Mouse (Mus musculus): ENCODE results near the gene Gm20388. TPM values are rescaled to one million over a fixed set of nuclear protein-coding genes. Genes with fewer than 3 reads are reported as not detected.
"Not testable (repeated sequence)": the region's sequence is repeated elsewhere in the genome, so short reads cannot be mapped to it uniquely, and the experiment has no call there.

Gene Gm20388
- total RNA-seq, 2 experiments from 2014 or later = 18.5 to 23.8 TPM

DNA sequence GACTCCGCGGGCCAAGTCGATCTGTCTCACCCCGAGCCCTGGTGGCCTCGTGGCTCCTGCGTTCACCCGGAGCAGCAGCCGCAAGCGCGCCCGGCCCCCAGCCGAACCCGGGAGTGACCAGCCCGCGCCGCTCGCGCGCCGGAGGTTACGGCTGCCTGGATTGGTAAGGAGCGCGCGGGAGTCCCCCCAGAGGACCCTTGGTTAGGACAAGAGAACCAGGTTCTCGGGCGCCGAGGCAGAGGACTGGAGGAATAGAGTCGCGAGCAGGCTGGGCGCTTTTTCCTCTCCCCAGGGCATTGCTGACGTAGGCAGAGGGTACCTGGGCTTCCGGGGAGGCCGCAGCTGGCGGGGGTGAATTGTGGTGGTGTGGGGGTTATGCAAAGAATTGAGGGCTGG, 2657.5 kb downstream of the Gm20388 start:
- no peak for ATAC-seq (replicated peaks; ENCODE audit: poor library complexity, severe bottlenecking)

DNA sequence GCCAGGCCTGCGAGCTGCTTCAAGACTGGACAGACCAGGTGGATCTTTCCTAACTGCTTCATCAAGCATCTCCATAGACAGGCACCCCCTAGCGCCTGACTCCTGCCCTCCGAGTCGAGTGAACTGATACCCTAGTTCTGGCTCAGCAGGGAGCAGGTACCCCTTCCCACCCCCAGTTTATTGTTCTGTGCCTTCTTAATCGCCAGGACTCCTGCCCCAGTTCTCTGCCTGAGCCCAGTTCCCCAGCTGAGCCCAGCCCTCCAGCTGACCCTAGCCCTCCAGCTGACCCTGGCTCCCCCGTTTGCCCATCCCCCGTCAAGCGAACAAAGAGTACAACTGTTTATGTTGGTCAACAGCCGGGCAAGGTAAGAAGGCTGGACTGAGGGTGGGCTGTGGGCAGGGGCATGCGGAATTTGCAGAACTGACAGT, 2658.3 kb downstream of the Gm20388 start:
- ATAC-seq (replicated peaks; ENCODE audit: poor library complexity, severe bottlenecking) = no peak

DNA sequence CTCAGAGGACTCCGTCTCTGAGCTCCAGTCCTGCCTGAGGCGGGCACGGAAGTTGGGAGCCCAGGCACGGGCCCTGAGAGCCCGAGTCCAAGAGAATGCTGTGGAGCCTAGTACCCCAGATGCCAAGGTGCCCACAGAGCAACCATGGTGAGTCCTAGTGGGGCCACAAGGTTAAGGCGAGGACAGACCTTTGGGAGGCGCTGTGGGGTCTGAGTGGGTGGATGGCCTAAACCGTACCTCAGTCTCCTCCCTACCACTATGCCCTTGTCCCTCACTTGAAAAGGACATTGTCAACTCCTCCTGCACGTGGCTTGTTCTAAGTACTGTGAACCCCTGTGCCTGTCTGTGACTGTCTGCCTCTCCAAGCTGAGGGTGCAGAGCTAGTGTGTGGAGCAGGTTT, 2658.7 kb downstream of the Gm20388 start:
- no peak for ATAC-seq (replicated peaks; ENCODE audit: poor library complexity, severe bottlenecking)

DNA sequence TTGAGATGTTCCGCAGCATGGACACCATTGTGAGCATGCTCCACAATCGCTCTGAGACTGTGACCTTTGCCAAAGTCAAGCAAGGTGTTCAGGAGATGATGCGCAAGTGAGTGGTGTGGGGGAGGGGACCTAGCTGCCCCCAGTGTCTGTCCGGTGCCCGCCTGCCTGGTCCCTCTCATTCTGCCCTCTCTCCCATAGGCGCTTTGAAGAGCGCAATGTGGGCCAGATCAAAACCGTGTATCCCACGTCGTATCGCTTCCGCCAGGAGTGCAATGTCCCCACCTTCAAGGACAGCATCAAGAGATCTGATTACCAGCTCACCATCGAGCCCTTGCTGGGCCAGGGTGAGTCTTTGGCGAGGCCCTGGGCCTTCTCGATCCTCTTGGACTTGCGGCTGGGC, 2659.4 kb downstream of the Gm20388 start:
- no peak for ATAC-seq (replicated peaks; ENCODE audit: poor library complexity, severe bottlenecking)

DNA sequence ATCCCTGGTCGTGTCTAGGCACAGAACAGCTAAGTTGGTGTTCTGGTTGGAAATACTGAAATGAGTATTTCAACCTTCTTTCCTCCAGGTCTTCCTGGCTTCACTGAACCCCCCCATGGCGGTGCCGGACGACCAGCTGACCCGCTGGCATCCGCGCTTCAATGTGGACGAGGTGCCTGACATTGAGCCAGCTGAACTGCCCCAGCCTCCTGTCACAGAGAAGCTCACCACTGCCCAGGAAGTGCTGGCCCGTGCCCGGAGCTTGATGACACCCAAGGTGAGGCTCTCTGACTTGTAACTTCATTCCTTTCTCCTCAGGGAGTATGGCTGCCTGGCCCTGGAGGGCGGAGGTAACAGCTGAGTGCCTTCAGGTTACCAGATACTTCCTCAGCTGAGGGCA, 2660.5 kb downstream of the Gm20388 start:
- no peak for ATAC-seq (replicated peaks; ENCODE audit: poor library complexity, severe bottlenecking)

DNA sequence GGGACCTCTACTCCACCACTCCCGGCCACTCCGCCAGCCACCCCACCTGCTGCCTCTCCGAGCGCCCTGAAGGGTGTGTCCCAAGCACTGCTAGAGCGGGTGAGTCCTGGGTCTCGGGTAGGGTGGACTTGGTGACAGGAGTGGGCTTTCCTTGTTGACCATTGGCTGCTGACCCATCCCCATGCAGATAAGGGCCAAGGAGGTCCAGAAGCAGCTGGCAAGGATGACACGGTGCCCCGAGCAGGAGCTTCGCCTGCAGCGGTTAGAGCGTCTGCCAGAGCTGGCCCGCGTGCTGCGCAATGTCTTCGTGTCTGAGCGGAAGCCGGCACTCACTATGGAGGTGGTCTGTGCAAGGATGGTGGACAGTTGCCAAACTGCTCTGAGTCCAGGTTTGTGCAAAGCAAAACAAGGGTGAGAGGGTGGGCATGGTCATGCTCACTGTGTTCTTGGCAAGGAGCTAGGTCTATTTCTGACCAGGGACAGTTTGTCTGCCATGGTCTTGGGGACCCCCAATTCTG, 2661.2 kb downstream of the Gm20388 start:
- ATAC-seq (replicated peaks; ENCODE audit: poor library complexity, severe bottlenecking) = no peak

DNA sequence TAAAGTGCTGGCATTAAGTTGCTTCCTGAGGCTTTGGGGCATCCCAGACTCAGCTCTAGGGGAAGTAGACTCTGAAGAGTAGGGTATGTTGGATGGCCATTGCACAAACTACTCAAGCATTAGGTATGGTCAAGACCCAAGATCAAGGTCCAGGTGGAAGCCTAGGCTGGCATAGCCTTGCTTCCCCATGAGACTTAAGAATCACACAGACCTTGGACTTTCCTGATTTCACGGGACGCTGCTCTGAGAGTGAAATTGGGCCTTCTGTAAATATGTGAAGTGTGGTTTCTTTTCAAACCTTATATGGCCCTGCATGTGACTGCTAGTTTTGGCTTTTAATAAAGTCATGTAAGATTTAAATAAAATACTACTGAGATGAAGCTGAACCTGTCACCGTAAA, 2662.1 kb downstream of the Gm20388 start:
- no peak for ATAC-seq (replicated peaks; ENCODE audit: poor library complexity, severe bottlenecking)

DNA sequence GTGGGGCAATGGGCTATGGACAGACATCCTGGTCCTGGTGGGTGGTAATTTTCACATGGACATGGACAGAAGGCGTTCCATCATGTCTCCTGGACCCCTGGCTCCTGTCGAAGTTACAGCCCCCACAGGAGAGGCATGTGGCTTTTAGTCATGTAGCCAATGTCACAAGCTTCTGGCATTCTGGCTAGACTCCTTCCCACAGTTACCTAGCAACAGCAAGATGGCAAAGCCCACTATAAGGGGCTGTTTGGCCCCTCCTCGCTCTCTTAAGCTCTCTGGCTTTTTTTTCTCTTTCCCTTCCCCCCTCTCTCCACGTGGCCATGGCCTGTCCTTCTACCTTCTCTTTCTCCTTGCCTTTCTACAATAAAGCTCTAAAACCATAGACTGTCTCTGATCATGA, 2662.5 kb downstream of the Gm20388 start:
- ATAC-seq (replicated peaks; ENCODE audit: poor library complexity, severe bottlenecking) = not testable (repeated sequence)

DNA sequence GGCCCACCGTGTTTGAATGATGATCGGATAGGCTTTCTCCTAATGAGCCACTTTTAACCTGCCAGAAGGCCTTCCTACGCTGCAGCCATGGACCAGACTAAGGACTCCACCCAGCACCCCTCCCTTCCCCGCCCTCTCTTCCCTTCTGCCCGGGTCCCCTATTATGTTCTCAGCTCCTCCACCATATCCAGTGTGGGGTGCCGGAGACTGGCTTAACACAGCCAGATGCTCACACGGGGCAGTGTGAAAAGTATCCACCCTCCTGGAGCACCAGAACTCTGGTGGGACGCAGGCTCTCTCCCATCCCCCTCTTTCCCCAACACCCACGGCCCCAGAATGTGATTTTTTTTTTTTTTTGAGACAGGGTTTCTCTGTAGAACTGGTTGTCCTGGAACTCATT, 2662.9 kb downstream of the Gm20388 start:
- ATAC-seq (replicated peaks; ENCODE audit: poor library complexity, severe bottlenecking) = no peak

DNA sequence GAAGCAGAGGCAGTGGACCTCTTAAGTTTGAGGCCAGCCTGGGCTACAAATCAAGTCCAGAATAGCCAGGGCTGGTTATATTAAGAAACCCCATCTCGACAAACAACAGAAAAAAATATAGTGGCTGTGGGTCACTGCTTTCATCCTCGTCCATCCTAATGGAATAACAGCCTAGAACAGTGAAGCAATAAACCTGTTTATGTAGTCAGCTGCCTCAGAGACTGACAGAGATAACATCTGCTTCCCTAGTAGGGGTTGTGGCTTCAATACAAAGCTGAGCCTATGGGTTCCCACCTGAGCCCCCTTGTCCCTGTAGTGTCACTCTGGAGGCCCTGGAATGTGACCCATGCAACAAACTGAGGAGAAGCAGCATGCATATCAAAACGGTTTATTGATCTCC, 2663.6 kb downstream of the Gm20388 start:
- ATAC-seq (replicated peaks; ENCODE audit: poor library complexity, severe bottlenecking) = no peak

DNA sequence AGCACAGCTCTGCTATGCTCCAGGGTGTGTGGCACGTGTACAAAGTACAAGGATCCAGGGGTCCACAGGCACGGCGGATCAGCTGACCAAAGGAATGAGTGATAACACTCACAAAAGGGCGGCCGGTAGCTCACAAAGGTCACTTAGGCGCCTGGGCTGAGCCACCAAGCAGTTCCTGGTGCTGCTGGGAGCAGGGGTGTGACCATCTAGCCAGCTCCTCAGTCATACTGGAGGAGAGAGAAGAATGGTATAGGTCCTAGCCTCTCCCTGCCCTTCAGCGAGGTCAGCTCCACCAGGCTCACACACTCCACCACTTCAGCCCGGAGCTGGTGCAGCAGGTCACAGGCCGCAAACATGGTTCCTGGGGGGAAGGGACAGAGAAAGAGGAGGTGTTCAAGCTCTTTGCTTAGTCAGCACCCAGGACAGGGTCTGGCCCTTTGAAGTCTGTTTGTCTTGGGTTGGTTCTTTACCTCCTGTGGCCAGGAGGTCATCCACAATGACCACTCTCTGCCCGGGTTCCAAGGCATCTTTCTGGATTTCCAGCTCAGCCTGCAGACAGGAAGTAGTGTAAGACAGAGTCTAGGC, 2664.1 kb downstream of the Gm20388 start:
- ATAC-seq (replicated peaks; ENCODE audit: poor library complexity, severe bottlenecking) = no peak

DNA sequence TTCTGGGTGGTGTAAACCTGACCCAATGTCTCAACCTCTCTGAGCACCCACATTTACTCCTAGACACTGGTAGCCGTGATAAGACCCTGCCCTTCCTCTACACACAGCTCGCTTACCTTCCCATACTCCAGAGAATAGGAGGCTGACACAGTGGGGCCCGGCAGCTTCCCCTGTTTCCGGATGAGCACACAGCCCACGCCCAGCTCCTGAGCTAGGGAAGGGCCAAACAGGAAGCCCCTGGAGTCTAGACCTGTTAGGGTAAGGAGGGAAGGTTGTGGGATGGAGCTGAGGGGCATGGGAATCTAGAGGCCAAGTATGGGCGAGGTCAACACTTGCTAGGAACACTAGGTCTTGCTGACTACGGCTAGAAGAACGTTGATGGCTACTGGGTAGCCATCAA, 2664.6 kb downstream of the Gm20388 start:
- ATAC-seq (replicated peaks; ENCODE audit: poor library complexity, severe bottlenecking) = no peak

DNA sequence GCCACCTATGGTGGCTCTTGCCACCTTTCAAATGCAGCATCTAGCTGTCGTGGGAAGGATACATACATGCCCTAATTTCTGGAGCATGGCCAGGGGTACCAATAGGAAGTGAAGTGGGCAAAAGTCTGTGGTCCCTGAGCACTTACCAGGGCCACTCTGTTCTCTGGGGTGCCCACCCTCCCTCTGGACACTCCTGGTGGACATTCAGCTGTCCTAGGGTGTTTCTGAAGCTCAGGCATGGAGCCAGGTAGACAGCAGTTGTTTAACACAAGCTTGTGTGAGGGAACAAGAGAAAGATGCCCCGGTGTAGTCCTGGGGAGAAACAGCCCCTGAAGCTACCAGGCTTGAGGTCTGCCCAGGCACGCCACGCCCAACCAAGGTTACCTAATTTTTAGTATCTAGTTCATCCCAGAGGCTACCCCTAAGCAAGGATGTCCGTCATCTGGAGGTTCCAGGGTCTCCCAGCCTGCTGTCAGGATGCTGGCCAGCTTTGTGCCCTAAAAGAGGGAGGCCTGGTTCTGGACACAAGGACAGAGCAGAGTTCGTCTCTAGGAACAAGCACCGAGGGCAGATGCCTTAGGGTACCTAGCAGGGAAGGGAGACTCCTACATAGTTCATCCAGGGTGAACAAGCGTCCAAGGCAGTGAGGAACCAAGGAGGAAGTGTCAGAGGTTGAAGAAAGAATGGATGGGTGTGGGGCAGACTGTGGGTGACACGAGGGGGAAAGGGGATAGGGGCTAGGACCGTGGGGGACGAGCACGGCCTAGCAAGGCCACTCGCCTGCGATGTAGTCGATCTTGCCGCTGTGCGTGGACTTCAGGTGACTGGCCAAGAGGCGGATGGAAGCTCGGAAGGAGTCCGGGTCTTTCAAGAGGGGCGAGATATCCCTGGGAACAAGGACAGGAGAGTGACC, 2665.3 kb downstream of the Gm20388 start:
- ATAC-seq (replicated peaks; ENCODE audit: poor library complexity, severe bottlenecking) = 0 out of 2 replicates have a peak, but pooled peaks have one; percentile 6

DNA sequence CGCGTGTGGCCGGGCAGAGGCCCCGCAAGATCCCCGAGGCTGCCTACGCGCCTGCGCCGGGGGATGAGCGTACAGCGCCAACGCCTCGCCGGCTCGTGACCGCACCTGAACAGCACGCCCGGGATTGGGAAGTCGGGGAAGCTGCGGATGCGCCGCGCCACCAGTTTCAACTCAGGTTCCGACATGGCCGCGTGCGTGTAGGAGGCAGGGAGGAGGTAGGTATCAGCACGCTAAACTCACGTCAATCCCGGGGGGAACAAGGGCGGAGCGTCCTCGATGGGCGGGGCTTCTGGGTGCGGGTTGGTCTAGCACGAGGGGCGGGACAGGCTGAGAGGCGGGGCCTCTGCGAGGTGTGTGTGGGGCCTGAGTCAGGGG, 2666.0 kb downstream of the Gm20388 start, which contains the start of gene Aprt:
Gene Aprt, minus strand, starts transcription at position 262 of the 375 bp plus-strand sequence.
- peak; percentile 94 for ATAC-seq (replicated peaks; ENCODE audit: poor library complexity, severe bottlenecking)

DNA sequence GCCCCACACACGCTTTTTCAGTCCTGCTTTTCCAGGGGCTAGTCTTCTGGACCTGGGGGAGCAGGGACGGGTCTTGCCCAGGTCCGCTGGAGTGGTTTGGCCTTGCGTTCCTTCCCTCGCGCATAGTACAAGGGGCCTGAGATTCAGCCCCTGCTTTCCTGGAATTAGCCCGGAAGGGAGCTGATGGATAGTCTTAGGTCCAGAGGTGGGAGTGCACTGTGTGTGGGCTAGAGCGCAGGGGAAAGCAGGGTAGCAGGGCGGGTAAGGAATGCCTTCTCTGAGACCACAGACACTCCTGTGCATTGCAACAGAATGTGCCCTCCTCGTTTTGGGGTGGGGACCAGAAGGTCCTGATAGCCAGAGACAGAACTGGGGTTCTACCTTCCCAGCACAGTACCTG, 2666.5 kb downstream of the Gm20388 start:
- no peak for ATAC-seq (replicated peaks; ENCODE audit: poor library complexity, severe bottlenecking)

DNA sequence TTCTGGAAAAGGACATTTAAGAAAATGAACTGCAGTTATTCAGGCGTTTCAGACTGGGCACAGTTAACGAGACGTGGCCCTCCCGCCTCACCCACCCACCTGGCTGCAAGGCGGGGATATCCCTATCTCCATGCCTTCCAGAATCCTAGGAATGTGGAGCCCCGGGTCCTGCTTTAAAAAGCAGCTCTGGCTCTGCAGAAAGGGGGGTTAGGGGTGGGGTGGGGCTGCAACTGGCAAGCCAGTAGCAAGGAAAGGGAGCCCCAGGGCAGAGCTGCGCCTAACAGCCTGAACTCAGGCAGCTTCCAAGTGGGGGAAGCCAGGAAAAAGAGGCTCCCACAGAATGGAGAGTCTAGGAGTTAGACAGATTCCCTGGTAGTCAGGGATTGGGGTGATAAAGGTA, 2668.6 kb downstream of the Gm20388 start:
- no peak for ATAC-seq (replicated peaks; ENCODE audit: poor library complexity, severe bottlenecking)

DNA sequence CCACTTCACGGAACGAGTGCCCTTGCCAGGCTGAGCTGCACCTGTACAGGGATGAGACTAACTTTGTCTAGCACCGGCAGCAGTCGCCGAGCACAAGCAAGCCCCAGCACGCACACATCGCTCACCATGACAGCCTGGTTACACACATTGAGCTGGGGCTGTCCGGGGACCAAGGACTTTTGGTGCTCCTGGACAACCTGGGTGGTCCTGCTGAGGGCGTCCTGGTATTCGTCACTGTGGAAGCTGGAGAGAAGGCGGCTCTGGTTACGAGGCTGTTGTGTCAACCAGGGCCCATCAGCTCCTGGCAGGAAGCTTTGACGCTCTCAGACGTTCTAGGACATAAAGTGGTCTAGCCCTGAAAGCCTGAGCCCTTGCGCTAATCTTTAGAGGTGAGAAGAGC, 2670.3 kb downstream of the Gm20388 start:
- ATAC-seq (replicated peaks; ENCODE audit: poor library complexity, severe bottlenecking) = no peak

DNA sequence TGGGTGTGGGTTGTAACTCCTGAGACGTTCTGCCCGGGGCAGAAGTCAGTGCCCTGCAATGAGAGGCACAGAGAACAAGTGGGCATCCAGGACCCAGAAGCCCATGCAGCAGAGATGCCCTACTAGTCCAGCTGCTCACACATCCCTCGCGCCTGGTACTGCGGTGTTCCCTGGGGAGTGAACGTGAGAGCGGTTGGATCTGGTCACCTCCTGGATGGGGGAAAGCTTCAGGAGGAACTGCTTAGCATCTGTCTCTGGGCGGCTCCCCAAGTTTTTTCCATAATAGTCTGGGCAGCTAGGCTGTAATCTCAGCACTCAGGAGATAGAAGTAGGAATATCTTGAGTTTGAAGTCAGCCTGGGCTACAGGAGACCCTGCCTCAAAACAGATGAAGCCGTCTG, 2674.3 kb downstream of the Gm20388 start:
- ATAC-seq (replicated peaks; ENCODE audit: poor library complexity, severe bottlenecking) = no peak

DNA sequence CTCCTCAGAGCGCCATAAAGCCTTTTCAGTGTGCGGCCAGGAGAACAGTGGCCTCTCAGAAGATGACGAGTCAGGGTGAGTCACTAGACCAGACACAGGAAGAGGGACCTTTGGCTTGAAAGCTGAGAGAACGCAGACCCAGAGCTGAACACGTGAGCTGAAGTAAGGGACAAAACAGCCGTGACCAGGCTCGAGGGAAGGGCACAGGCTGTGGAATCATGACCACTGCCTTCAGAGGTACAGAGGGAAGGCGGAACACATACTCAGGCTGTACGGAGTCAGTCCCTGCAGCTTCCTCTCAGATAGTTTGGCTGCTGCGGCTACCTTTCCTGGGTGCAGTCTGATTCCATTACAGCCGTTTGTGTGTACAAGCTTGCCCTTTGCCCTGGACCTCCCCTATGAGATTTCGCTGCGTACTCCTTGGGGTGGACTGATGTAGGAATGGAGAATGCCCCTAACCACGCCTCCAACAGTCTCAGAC, 2674.8 kb downstream of the Gm20388 start:
- ATAC-seq (replicated peaks; ENCODE audit: poor library complexity, severe bottlenecking) = peak; percentile 12; the same call in 1 of the 2 replicates

DNA sequence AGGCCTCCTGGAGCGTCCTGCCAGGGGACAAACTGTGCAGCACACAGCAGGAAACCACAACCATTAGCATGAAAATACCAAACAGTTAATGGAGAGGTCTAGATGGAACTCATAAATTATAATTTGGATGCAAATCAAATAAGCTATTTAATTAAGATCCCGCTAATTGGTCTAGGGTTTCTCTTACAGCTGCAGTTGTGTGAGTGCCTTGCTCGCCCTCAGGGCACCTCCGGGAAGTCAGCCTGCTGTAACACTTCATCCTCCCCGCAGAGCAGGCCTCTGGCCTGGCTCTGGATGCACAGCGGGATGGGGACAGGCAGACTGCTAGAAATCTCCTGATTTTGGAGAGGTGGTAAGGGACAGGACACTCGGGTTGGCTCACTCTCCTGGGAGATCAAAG, 2675.5 kb downstream of the Gm20388 start:
- no peak for ATAC-seq (replicated peaks; ENCODE audit: poor library complexity, severe bottlenecking)

DNA sequence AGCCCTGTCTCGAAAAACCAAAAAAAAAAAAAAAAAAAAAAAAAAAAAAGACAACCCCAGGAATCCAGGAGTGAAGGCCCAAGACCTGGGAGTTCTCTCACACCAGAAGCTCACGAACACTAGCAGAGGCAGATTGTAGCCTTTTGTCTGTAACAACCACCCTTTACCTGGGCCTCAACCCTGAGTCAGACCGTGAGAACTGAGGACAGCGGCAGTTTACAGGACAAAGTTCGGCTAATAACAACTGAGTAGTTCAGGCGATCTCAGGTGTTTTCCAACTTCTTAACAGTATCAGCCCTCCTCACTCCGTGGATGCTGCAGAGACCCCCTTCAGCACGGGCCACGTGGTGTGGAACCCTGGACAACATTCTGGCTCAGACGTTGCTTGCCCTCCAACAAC, 2676.1 kb downstream of the Gm20388 start:
- ATAC-seq (replicated peaks; ENCODE audit: poor library complexity, severe bottlenecking) = no peak
